Mouse (Mus musculus): ENCODE results near the gene Actr1a. TPM values are rescaled to one million over a fixed set of nuclear protein-coding genes. Genes with fewer than 3 reads are reported as not detected.

Actr1a gene
- total RNA-seq, 2 experiments from 2014 or later = 174 to 194 TPM

DNA sequence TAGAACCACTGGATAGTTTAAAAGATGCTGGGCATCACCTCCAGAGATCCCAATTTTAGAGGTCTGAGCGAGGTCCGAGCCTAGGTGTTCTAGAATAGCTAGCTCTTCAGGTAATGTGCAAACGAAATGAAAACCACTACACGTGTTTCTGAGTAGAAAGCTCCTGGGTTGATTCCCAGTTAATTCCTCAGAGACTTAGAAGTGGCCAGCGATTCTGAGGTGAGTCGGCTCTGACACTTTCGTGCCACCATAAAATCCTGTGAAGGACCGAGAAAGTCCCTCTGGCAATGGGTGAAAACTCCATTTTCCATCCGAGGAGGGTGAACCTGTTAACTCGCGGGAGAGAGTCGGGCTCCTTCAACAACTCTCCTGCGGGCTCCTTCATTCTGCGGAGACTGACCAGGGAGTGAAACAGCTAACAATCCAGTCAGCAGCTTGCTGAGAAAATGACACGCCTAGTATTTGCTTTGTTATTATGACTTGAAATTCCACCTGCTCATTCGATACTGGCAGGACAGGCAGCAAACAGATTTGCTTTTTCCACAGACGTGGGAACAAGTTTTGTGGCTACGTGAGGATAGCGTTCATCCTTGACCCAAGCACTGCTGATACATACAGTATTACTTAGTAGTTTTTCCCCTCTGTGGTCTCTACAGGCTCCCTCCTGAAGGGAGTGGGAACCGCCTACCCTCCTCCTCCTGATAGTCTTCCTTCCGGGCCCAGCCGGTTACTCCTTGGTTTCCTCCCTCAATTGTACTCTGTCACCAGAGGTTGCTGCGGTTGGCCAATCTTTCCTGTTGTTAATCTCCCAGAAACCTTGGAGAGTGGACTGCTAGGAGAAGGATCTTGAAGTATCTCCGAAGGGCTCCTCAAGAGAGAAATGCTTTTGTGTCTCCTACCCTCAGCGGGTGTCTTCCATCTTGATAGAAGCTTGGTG, 37.9 kb downstream of the Actr1a start:
- no peak for DNase-seq (ENCODE audit: extremely low spot score in 1 of 2, low spot score in 1 of 2)

DNA sequence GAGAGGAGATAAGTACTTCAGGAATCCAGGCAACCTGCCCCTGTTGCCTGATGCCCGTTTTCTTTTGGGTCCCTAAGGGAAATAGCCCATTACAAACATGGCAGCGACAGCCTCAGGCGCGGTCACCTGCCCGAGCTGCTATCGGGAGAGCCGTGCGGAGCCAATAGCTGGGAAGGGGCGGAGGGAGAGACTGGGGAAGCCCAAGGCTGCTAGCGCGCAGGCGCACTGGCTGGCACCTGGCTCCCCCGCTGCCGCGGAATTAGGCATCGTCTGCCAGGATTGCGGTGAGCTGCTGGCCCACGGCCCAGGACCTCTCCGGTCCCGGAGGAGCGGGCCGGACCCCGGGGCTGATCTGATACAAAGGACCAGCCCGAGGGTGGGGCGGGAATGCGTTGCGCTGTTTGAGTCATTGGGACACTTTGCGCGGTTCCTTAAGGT, 38.8 kb downstream of the Actr1a start:
- DNase-seq (ENCODE audit: extremely low spot score in 1 of 2, low spot score in 1 of 2) = peak; percentile 83

GRCm38 (mm10) chr19:46350168-46350932, 45.2 kb downstream of the Actr1a start, which contains the start of gene 2310034G01Rik:
Gene 2310034G01Rik, minus strand, starts transcription at chr19:46350302.
- DNase-seq (ENCODE audit: extremely low spot score in 1 of 2, low spot score in 1 of 2) = no peak

- no peak for DNase-seq (ENCODE audit: extremely low spot score in 1 of 2, low spot score in 1 of 2)
Observed at GRCm38 (mm10) chr19:46349550-46349949, 46.0 kb downstream of the Actr1a start.

- peak; percentile 77 to 80 for DNase-seq (ENCODE audit: extremely low spot score in 1 of 2, low spot score in 1 of 2)
Observed at GRCm38 (mm10) chr19:46348761-46349458, 46.6 kb downstream of the Actr1a start.

GRCm38 (mm10) chr19:46347936-46348668, 47.4 kb downstream of the Actr1a start:
- no peak for DNase-seq (ENCODE audit: extremely low spot score in 1 of 2, low spot score in 1 of 2)

DNA sequence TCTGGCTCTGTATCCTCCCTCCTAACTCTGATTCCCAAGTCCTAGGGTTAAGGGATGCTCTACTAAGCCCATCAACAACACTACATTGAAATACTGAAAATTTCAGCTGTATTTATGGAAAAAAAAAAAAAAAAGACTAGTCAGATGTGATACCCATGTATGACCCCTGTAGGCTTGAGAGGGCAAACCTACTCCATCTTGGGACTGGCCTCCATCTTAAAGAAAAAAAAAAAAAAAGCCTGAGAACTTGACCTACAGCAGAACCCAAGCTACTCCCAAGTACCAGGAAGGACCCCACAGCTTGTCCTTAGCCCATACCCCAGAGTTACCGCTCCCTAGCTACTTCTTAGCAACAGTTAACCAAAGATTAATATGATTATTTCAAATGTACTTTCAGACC, 48.4 kb downstream of the Actr1a start:
- DNase-seq (ENCODE audit: extremely low spot score in 1 of 2, low spot score in 1 of 2) = no peak

- DNase-seq (ENCODE audit: extremely low spot score in 1 of 2, low spot score in 1 of 2) = no peak
Observed at GRCm38 (mm10) chr19:46344710-46345419, 50.7 kb downstream of the Actr1a start.

DNA sequence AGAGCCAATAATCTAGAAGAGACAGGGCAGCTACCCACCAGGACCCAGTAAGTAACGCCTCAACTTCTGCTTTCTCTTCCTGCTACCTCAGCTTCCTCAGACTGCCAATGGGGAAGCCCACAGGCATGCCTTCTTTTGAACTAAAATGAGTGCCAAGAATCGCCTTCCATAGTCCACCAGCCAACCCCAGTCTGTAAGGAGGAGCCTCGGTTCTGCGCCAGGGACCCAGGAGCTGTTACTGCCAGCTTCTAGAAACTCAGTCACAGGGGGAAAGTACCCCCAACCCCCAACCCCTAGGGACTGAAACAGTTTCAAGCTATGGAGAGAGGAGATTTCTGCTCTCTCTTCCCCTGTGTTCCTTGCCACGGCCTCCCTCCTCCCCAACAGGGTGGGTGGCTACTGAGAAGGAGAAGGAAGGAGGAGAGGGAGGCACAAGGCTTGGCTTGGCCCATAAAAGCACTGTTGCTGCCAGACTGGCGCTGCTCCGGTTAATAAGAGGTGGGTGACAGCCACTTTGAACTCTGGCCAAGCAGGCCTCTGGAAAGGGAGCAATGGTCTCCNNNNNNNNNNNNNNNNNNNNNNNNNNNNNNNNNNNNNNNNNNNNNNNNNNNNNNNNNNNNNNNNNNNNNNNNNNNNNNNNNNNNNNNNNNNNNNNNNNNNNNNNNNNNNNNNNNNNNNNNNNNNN, 56.1 kb downstream of the Actr1a start:
- DNase-seq (ENCODE audit: extremely low spot score in 1 of 2, low spot score in 1 of 2) = no peak

DNA sequence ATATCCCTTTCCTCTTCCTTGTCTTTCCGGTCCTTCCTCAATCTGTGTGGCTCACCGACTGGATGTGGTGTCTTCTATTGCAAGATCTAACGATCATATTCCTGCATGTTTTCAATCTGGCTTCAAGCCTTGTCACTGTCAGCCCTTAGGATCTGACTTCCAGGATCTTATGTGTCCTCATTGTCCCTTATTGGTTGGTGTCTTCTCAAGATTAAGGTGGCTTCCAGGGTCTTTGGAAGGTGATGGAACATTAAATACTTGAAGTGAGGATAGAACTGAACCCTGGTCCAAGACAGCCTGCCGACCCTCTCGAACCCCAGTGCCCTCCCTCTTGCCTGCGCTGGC, 56.6 kb downstream of the Actr1a start:
- DNase-seq (ENCODE audit: extremely low spot score in 1 of 2, low spot score in 1 of 2) = no peak

- DNase-seq (ENCODE audit: extremely low spot score in 1 of 2, low spot score in 1 of 2) = peak; percentile 97 to 98
Observed at GRCm38 (mm10) chr19:46338331-46338936, 57.1 kb downstream of the Actr1a start, which contains the start of gene Cuedc2. Gene Cuedc2, minus strand, starts transcription at chr19:46338702.

- no peak for DNase-seq (ENCODE audit: extremely low spot score in 1 of 2, low spot score in 1 of 2)
Observed at GRCm38 (mm10) chr19:46337719-46338330, 57.7 kb downstream of the Actr1a start.

DNA sequence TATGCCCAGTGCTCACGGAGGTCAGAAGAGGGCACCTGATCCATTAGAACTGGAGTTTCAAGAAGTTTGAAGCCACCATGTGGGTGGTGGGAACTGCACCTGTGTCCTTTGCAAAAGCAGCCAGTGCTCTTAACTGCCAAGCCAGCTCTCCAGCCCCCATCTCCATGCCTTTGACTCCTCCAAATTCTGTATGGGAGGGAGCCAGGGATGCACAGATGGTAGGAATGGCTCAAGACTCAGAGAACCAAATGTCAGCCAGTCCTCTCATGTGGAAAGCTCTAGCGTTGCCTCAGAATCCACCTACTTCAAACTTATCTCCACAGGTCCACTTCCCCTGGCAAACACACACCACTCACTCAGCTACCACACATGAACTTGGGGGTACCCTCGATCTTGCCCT, 61.6 kb downstream of the Actr1a start:
- DNase-seq (ENCODE audit: extremely low spot score in 1 of 2, low spot score in 1 of 2) = no peak

- DNase-seq (ENCODE audit: extremely low spot score in 1 of 2, low spot score in 1 of 2) = no peak
Observed at GRCm38 (mm10) chr19:46332721-46333339, 62.7 kb downstream of the Actr1a start.

GRCm38 (mm10) chr19:46331936-46332335, 63.6 kb downstream of the Actr1a start:
- no peak for DNase-seq (ENCODE audit: extremely low spot score in 1 of 2, low spot score in 1 of 2)

DNA sequence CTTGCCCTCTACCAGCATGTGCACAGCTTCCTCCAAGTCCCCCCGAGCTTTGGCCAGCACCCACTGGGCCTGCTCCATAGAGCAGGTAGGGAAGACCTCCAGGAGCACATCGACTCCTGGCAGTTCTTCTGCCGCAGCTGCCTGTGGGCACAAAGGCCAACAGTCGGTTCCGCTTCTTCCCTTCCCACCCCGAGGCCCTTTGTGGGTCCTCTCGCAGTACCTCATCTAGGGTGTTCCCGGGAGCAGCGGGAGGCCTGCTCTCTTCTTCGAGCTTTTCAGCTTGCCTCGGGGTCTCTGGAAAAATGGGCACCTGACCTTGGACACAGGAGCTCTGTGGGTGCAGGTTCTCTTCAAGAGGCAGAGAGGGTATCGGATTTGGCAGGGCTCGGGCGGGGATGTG, 64.2 kb downstream of the Actr1a start:
- DNase-seq (ENCODE audit: extremely low spot score in 1 of 2, low spot score in 1 of 2) = no peak

DNA sequence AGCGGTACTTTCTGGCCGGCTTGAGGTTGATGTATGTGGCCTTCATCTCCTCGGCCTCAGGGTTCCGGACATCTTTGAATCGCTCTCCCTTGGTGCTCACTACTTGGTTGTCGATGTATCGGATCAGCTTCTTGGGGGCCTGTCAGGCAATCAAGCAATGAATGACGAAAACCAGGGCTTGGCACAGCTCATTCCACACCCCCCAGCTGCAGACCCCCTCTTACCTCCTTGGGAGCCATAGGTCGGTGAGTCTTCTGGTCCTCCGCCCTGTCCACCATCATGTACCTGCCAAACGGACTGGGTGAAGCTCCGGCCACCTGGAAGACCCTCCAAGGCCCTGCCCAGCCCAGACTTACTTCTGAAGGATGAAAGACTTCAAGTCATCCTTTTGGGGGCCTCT, 64.9 kb downstream of the Actr1a start:
- no peak for DNase-seq (ENCODE audit: extremely low spot score in 1 of 2, low spot score in 1 of 2)

- peak; percentile 72 to 75 for DNase-seq (ENCODE audit: extremely low spot score in 1 of 2, low spot score in 1 of 2)
Observed at GRCm38 (mm10) chr19:46329951-46330350, 65.6 kb downstream of the Actr1a start.

Data from layer of hippocampus, postnatal 25 days (tissue).